Mouse (Mus musculus) embryonic facial prominence, embryonic 14.5 days (tissue): ENCODE results near the gene Disp3. TPM values are rescaled to one million over a fixed set of nuclear protein-coding genes. Genes with fewer than 3 reads are reported as not detected.

Experiments used
- ATAC-seq: fragments of 200-750 bp; cut with Nextera tagmentation; 2 replicates; pipeline ENCODE4 v1.8.0; 2017; ENCODE audit warnings: low read depth, moderate number of reproducible peaks, moderate TSS enrichment
- DNase-seq: peaks from one replicate; pipeline ENCODE4 v3.0.0-alpha.2; 2015; ENCODE audit warnings: low spot score
- H3K27ac ChIP-seq: fragments of 300-500 bp; sonication (generic); replicated peaks from 2 replicates; pipeline ENCODE4 v1.5.1; 2014; ENCODE audit warnings: low read depth, mild to moderate bottlenecking, low read length, moderate library complexity
- H3K27me3 ChIP-seq: fragments of 300-500 bp; sonication (generic); replicated peaks from 2 replicates; pipeline ENCODE4 v1.6.1; 2014; ENCODE audit warnings: low read length; ENCODE audit not compliant: control insufficient read depth, insufficient read depth
- H3K36me3 ChIP-seq: fragments of 300-500 bp; sonication (generic); 2 replicates; pipeline ENCODE4 v1.6.1; 2014; ENCODE audit warnings: low read length, mixed read lengths; ENCODE audit not compliant: control insufficient read depth, insufficient read depth
- H3K4me1 ChIP-seq: fragments of 300-500 bp; sonication (generic); 2 replicates; pipeline ENCODE4 v1.6.1; 2014; ENCODE audit warnings: antibody characterized with exemption, low read length; ENCODE audit not compliant: control insufficient read depth, insufficient read depth
- H3K4me2 ChIP-seq: fragments of 300-500 bp; sonication (generic); 2 replicates; pipeline ENCODE4 v1.6.1; 2014; ENCODE audit warnings: low read depth, mild to moderate bottlenecking, low read length, moderate library complexity, mixed read lengths
- H3K4me3 ChIP-seq: fragments of 300-500 bp; sonication (generic); 2 replicates; pipeline ENCODE4 v1.5.1; 2014; ENCODE audit warnings: low read depth, mild to moderate bottlenecking, low read length
- H3K9ac ChIP-seq: fragments of 300-500 bp; sonication (generic); 2 replicates; pipeline ENCODE4 v1.6.1; 2014; ENCODE audit warnings: low read depth, mild to moderate bottlenecking, low read length, moderate library complexity, mixed read lengths
- H3K9me3 ChIP-seq: fragments of 300-500 bp; sonication (generic); 2 replicates; pipeline ENCODE4 v1.6.1; 2016; ENCODE audit warnings: low read length; ENCODE audit not compliant: control insufficient read depth
- WGBS: fragments of 180-500 bp; shearing (Covaris S2); extraction: QIAGEN DNeasy Blood & Tissue Kit; methylation state at CpG from one replicate; pipeline ENCODE4 v1.1.7; 2014; 5-methylcytosine and 5-hydroxymethylcytosine counted together
- polyA plus RNA-seq: library from polyadenylated mRNA; unstranded; fragments of >200 nt; fragmentation: Nextera tagmentation; extraction: Ambion mirVana; gene quantifications from 2 replicates; pipeline ENCODE4 v1.2.1, GENCODE M21; 2014

The Disp3 gene
- polyA plus RNA-seq, 1 experiment from 2014 or later, result 0.15 TPM

- Histone ChIP-seq H3K4me1 (no peaks in the 10 kb centered on the region), H3K4me2 (no peak overlapping the region), H3K27ac (no peak overlapping the region), H3K9ac (no peak overlapping the region), H3K4me3 (no peak overlapping the region), H3K9me3 (no peaks in the 10 kb centered on the region), H3K27me3 (no peaks in the 10 kb centered on the region), H3K36me3 (no peaks in the 10 kb centered on the region)
- peak; percentile 50; the same call in 1 of the 2 replicates for ATAC-seq
- peak; percentile 39 for DNase-seq
- WGBS, result 32% methylated on average over 16 of the region's 16 CpGs
Measured at GRCm38 (mm10) chr4:148306406-148307083, 18.8 kb upstream of the Disp3 start.

GRCm38 (mm10) chr4:148298720-148299119 lies 11.0 kb upstream of the Disp3 start:
- Histone ChIP-seq H3K27ac (no peak overlapping the region), H3K4me2 (no peak overlapping the region), H3K36me3 (no peaks in the 10 kb centered on the region), H3K9ac (no peak overlapping the region), H3K27me3 (no peaks in the 10 kb centered on the region), H3K4me1 (no peaks in the 10 kb centered on the region), H3K9me3 (no peaks in the 10 kb centered on the region), H3K4me3 (no peak overlapping the region)
- WGBS, result 61% methylated on average over 5 of the region's 5 CpGs
- ATAC-seq (no peak), DNase-seq (no peak)

- Histone ChIP-seq H3K4me1 (no peaks in the 10 kb centered on the region), H3K27me3 (no peaks in the 10 kb centered on the region), H3K27ac (no peak overlapping the region), H3K36me3 (no peaks in the 10 kb centered on the region), H3K4me3 (no peak overlapping the region), H3K9ac (no peak overlapping the region), H3K4me2 (no peak overlapping the region), H3K9me3 (no peaks in the 10 kb centered on the region)
- DNase-seq, result no peak
- 80% methylated on average over 6 of the region's 6 CpGs for whole genome bisulfite sequencing
- no peak for ATAC-seq
Measured at GRCm38 (mm10) chr4:148297640-148298039, 9.9 kb upstream of the Disp3 start.

- no peak overlapping the region for H3K4me2 ChIP-seq
- no peak for ATAC-seq
- peaks cover 8% of the 10 kb centered on the region for H3K27me3 ChIP-seq
- H3K27ac ChIP-seq, result no peak overlapping the region
- H3K9me3 ChIP-seq, result no peaks in the 10 kb centered on the region
- H3K36me3 ChIP-seq, result no peaks in the 10 kb centered on the region
- 24% methylated on average over 5 of the region's 5 CpGs for WGBS
- H3K4me3 ChIP-seq, result no peak overlapping the region
- DNase-seq, result peak; percentile 64
- H3K9ac ChIP-seq, result no peak overlapping the region
- H3K4me1 ChIP-seq, result no peaks in the 10 kb centered on the region
Measured at GRCm38 (mm10) chr4:148293319-148293718, 5.6 kb upstream of the Disp3 start.

GRCm38 (mm10) chr4:148291849-148292248 lies 4.1 kb upstream of the Disp3 start:
- no peaks in the 10 kb centered on the region for H3K9me3 ChIP-seq
- ATAC-seq (no peak), DNase-seq (no peak)
- H3K4me3 ChIP-seq, result no peak overlapping the region
- H3K27ac ChIP-seq, result no peak overlapping the region
- H3K27me3 ChIP-seq, result peaks cover 22% of the 10 kb centered on the region
- H3K4me1 ChIP-seq, result 0 out of 2 replicates have a peak, but pooled peaks cover 3% of the 10 kb centered on the region
- no peak overlapping the region for H3K9ac ChIP-seq
- H3K36me3 ChIP-seq, result no peaks in the 10 kb centered on the region
- 56% methylated on average over 9 of the region's 10 CpGs for WGBS
- H3K4me2 ChIP-seq, result no peak overlapping the region

- Histone ChIP-seq H3K9ac (no peak overlapping the region), H3K4me3 (no peak overlapping the region), H3K4me1 (0 out of 2 replicates have a peak, but pooled peaks cover 3% of the 10 kb centered on the region), H3K36me3 (no peaks in the 10 kb centered on the region), H3K4me2 (no peak overlapping the region), H3K27ac (no peak overlapping the region), H3K27me3 (peaks cover 30% of the 10 kb centered on the region), H3K9me3 (no peaks in the 10 kb centered on the region)
- ATAC-seq (no peak), DNase-seq (no peak)
- 61% methylated on average over 2 of the region's 2 CpGs for WGBS
Measured at GRCm38 (mm10) chr4:148291080-148291479, 3.3 kb upstream of the Disp3 start.

- DNase-seq (peak; percentile 84), ATAC-seq (peak; percentile 92)
- peak overlapping the region; percentile 38 for H3K4me3 ChIP-seq
- 0 out of 2 replicates have a peak, but pooled peaks cover 3% of the 10 kb centered on the region for H3K4me1 ChIP-seq
- H3K4me2 ChIP-seq, result peak overlapping the region; percentile 65
- H3K27ac ChIP-seq, result no peak overlapping the region
- H3K36me3 ChIP-seq, result no peaks in the 10 kb centered on the region
- 6% methylated on average over 17 of the region's 32 CpGs for WGBS
- H3K9ac ChIP-seq, result no peak overlapping the region; the same call in 1 of the 2 replicates
- H3K9me3 ChIP-seq, result no peaks in the 10 kb centered on the region
- peaks cover 33% of the 10 kb centered on the region for H3K27me3 ChIP-seq
Measured at GRCm38 (mm10) chr4:148288055-148288549, 337 bp upstream of the Disp3 start.

- WGBS, result 3% methylated on average over 11 of the region's 20 CpGs
- DNase-seq, result no peak
- ATAC-seq, result no peak
- no peaks in the 10 kb centered on the region for H3K9me3 ChIP-seq
- peak overlapping the region; percentile 38; the same call in 1 of the 2 replicates for H3K4me3 ChIP-seq
- H3K9ac ChIP-seq, result no peak overlapping the region
- H3K4me2 ChIP-seq, result peak overlapping the region; percentile 65; the same call in 1 of the 2 replicates
- peaks cover 33% of the 10 kb centered on the region for H3K27me3 ChIP-seq
- H3K36me3 ChIP-seq, result no peaks in the 10 kb centered on the region
- H3K4me1 ChIP-seq, result 0 out of 2 replicates have a peak, but pooled peaks cover 3% of the 10 kb centered on the region
- no peak overlapping the region for H3K27ac ChIP-seq
Measured at GRCm38 (mm10) chr4:148287041-148287440, 724 bp downstream of the Disp3 start.
